Mouse (Mus musculus) heart, adult 9 months (tissue): ENCODE data around the gene Wipf1.

Experiments
- DNase-seq, 2 experiments: peaks; one replicate each; pipeline ENCODE4 v3.0.0; 2022; ENCODE audit warnings: low spot score in 2 of 2

Wipf1 gene

DNA sequence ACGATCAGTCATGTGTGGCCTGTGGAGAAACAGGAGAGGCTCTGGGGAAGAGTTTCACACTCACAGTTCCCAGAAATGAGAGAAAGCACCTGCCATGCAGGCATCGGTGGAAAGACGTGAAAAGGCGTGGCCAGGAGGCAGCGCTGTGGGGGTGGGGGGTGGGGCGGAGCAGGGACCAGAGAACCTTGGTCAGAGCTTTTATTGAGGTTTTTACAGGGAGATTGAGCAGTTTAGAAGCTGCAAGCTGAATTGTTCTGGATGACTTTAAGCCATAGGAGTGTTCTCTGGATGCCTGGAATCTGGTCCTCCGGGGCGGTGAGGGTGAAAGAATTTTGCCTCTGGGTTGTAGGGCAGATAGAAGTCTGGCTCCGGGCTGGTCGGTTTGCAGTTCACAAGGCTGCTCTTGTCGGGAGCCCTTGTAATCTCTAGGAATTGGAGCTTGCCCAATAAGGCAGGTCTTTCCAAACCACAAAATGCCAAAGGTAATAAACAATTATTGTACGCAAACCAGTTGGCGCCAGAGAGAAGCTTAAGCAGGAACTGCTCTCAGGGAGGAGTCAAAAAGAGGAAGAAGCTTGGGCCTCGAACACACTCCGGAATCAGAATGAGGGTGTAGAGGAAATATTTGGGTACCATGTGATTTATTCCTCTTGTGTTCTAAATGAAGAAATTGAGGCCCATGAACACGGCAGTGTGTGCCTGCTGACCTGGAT lies 11.1 kb upstream of the Wipf1 start:
- DNase-seq: no peak

- DNase-seq: no peak
Observed at GRCm38 (mm10) chr2:73539697-73540096, 10.2 kb upstream of the Wipf1 start.

GRCm38 (mm10) chr2:73539141-73539540 lies 9.6 kb upstream of the Wipf1 start:
- DNase-seq: no peak

DNA sequence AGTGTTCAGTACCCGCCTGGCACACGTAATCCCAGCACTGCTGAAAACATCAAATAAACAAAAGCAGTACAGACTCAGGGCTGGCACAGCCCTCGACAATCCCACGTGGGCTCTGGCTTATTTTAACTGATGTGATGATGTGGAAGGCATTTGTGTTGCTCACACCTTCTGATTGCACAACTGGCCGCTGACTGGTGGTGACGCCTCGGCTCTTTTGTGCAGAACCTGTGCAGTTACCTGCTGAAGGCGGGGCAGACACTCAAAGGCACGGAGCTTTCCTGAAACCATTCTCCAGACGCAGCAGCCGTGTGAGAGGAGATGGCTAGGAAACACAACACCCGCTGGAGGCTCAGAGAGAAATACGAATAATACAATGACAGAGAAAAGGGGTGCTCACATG lies 9.1 kb upstream of the Wipf1 start:
- DNase-seq: no peak

DNA sequence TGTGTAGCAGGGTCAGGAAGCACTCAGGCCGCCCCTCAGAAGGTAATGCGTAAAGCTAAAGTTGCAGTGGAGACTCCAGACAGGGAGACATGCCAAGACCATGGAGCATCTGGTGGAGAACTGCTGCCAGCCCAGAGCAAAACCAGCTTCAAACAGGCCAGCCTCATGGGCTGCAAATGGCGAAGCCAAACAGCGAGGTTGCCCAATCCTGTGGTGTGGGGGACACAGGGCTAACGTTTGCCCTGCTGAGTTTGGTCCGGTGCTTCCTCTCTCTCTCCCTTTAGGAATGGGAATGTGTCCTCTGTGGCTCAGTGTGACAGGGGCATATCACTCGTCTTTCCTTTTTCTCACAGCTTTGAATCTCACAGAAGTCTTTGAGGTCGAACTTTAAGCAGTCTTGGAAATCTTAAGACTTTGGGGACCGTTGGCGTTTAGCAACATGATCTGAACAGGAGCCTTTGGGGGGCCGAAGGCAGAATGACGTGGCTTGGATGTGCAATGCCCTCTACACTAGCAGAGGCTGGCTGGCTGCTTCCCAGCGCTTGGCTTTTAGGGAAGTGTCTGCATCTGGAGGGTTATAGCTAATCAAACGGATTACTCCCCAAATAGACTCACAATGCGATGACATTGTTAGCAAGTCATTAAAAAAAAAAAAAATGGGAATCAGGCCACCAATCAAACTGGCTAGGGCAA lies 6.7 kb upstream of the Wipf1 start:
- DNase-seq: no peak

GRCm38 (mm10) chr2:73534720-73535119 lies 5.2 kb upstream of the Wipf1 start:
- DNase-seq: no peak

- DNase-seq: no peak
Observed at GRCm38 (mm10) chr2:73530487-73530886, 953 bp upstream of the Wipf1 start.

- DNase-seq: peak in 1 of 2 experiments; percentile 27
Observed at GRCm38 (mm10) chr2:73528516-73529355, 798 bp downstream of the Wipf1 start.

GRCm38 (mm10) chr2:73527956-73528355 lies 1.6 kb downstream of the Wipf1 start:
- DNase-seq: no peak

DNA sequence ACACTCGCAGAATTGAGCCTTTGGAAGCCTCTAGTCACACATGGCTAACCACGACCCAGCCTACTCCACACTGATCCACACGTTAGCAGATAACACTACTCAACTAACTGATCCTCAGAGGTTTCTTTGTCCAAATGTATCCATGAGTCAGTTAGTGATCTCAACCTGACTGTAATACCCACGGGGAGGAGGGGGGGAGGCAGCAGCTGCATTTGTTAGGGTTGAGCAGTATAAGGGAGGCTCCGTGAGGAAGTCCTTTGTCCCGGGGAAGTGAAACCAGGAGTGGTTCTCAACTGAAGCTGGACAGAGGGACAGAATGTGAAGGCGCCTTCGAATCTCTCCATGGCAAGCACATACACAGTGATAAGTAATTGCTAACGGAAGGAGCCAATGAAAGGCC lies 2.8 kb downstream of the Wipf1 start:
- peak; percentile 68 to 79 for DNase-seq

GRCm38 (mm10) chr2:73522891-73523290 lies 6.6 kb downstream of the Wipf1 start:
- no peak for DNase-seq

DNA sequence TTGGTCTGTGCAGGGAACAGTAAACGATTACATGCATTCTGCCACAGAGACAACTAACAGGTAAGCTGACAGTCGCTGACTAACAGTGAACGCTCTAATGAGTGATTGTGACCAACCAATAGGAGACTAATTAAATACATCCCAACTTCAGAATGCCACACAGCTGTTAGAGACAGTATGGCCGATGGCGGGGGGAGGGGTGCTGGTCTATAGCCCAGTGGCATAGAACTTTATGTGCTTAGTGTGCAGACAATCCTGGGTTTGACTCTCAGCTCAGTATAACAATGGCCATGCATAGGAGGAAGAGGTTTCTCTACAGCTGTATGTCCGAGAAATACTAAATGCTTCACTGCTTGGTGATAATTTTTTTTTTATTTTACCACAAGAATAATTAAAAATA lies 7.2 kb downstream of the Wipf1 start:
- no peak for DNase-seq

GRCm38 (mm10) chr2:73521737-73522136 lies 7.8 kb downstream of the Wipf1 start:
- DNase-seq: peak in 1 of 2 experiments; percentile 58

GRCm38 (mm10) chr2:73518966-73519365 lies 10.6 kb downstream of the Wipf1 start:
- no peak for DNase-seq

- no peak for DNase-seq
Observed at GRCm38 (mm10) chr2:73518311-73518710, 11.2 kb downstream of the Wipf1 start.

DNA sequence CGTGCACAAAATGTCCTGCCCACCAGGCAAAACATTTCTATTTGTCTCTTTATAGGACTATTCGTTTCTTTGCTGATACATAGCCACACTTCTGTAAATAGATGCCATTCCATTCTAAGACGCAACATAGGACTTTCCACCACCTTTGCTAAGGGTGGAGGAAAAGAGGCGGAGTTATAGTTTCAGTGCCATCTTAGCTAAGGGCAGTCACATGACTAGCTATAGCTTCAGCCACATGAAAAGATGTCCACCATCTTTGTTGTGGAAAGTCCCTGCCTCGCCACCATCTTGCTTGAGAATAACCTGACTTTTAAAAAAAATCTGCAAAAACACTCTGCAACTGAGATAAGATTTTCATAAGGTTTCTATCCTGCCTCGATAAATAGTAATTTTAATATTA lies 15.4 kb downstream of the Wipf1 start:
- DNase-seq: no peak

GRCm38 (mm10) chr2:73513204-73513749 lies 16.3 kb downstream of the Wipf1 start:
- DNase-seq: no peak

DNA sequence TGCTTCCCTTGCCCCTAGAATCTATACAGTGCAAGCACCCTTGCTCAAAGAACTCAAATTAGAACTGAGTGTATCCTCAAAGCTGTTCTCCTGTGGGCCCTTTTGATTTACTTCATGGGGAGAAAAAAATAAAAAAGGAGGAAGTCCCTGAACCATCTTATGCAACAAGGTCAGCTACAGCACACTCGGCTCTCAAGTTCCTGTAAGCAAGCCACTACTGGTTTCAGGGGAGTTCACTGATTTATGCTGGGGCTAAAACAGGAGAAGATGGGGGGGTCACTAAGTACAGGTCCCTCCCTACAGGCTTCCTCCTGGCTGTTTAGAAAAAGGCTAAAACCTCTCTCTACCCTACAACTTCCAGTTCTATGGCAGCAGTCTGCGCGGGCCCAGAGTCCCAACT lies 17.5 kb downstream of the Wipf1 start:
- DNase-seq: peak in 1 of 2 experiments; percentile 72

GRCm38 (mm10) chr2:73510731-73511360 lies 18.7 kb downstream of the Wipf1 start:
- no peak for DNase-seq

DNA sequence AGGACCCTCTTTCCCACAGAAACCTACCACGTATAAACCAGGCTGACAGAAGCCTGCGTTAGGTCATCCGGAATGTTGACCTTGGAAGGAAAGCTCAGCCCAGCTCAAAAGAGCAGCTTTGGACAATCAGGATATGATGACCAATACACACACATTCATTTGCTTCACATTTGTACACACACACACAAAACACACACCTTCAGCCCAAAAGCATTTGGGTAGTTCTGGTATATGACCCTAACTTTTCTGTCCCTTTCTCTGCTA lies 19.6 kb downstream of the Wipf1 start:
- DNase-seq: no peak

- DNase-seq: peak; percentile 71 to 77
Observed at GRCm38 (mm10) chr2:73509248-73510024, 20.1 kb downstream of the Wipf1 start.
